Mouse (Mus musculus) embryonic facial prominence, embryonic 14.5 days (tissue): ENCODE results near the gene Gpatch1. TPM values are rescaled to one million over a fixed set of nuclear protein-coding genes. Genes with fewer than 3 reads are reported as not detected.

Experiments
- ATAC-seq: fragments of 200-750 bp; cut with Nextera tagmentation; 2 replicates; pipeline ENCODE4 v1.8.0; 2017; ENCODE audit warnings: low read depth, moderate number of reproducible peaks, moderate TSS enrichment
- DNase-seq: peaks from one replicate; pipeline ENCODE4 v3.0.0-alpha.2; 2015; ENCODE audit warnings: low spot score
- H3K27ac ChIP-seq: fragments of 300-500 bp; sonication (generic); replicated peaks from 2 replicates; pipeline ENCODE4 v1.5.1; 2014; ENCODE audit warnings: low read depth, mild to moderate bottlenecking, low read length, moderate library complexity
- H3K27me3 ChIP-seq: fragments of 300-500 bp; sonication (generic); replicated peaks from 2 replicates; pipeline ENCODE4 v1.6.1; 2014; ENCODE audit warnings: low read length; ENCODE audit not compliant: control insufficient read depth, insufficient read depth
- H3K36me3 ChIP-seq: fragments of 300-500 bp; sonication (generic); 2 replicates; pipeline ENCODE4 v1.6.1; 2014; ENCODE audit warnings: low read length, mixed read lengths; ENCODE audit not compliant: control insufficient read depth, insufficient read depth
- H3K4me1 ChIP-seq: fragments of 300-500 bp; sonication (generic); 2 replicates; pipeline ENCODE4 v1.6.1; 2014; ENCODE audit warnings: antibody characterized with exemption, low read length; ENCODE audit not compliant: control insufficient read depth, insufficient read depth
- H3K4me2 ChIP-seq: fragments of 300-500 bp; sonication (generic); 2 replicates; pipeline ENCODE4 v1.6.1; 2014; ENCODE audit warnings: low read depth, mild to moderate bottlenecking, low read length, moderate library complexity, mixed read lengths
- H3K4me3 ChIP-seq: fragments of 300-500 bp; sonication (generic); 2 replicates; pipeline ENCODE4 v1.5.1; 2014; ENCODE audit warnings: low read depth, mild to moderate bottlenecking, low read length
- H3K9ac ChIP-seq: fragments of 300-500 bp; sonication (generic); 2 replicates; pipeline ENCODE4 v1.6.1; 2014; ENCODE audit warnings: low read depth, mild to moderate bottlenecking, low read length, moderate library complexity, mixed read lengths
- H3K9me3 ChIP-seq: fragments of 300-500 bp; sonication (generic); 2 replicates; pipeline ENCODE4 v1.6.1; 2016; ENCODE audit warnings: low read length; ENCODE audit not compliant: control insufficient read depth
- WGBS: fragments of 180-500 bp; shearing (Covaris S2); extraction: QIAGEN DNeasy Blood & Tissue Kit; methylation state at CpG from one replicate; pipeline ENCODE4 v1.1.7; 2014; 5-methylcytosine and 5-hydroxymethylcytosine counted together
- polyA plus RNA-seq: library from polyadenylated mRNA; unstranded; fragments of >200 nt; fragmentation: Nextera tagmentation; extraction: Ambion mirVana; gene quantifications from 2 replicates; pipeline ENCODE4 v1.2.1, GENCODE M21; 2014

Gene Gpatch1
- polyA plus RNA-seq, 1 experiment from 2014 or later = 13.7 TPM

GRCm38 (mm10) chr7:35349886-35350684 lies 31.8 kb upstream of the Gpatch1 start:
- DNase-seq = no peak
- no peak overlapping the region for H3K9ac ChIP-seq
- H3K4me1 ChIP-seq = no peaks in the 10 kb centered on the region
- 85% methylated on average over 8 of the region's 8 CpGs for WGBS
- H3K27me3 ChIP-seq = no peaks in the 10 kb centered on the region
- no peak overlapping the region for H3K4me2 ChIP-seq
- no peak overlapping the region for H3K4me3 ChIP-seq
- H3K36me3 ChIP-seq = no peaks in the 10 kb centered on the region
- ATAC-seq = no peak
- H3K27ac ChIP-seq = no peak overlapping the region
- H3K9me3 ChIP-seq = no peaks in the 10 kb centered on the region

DNA sequence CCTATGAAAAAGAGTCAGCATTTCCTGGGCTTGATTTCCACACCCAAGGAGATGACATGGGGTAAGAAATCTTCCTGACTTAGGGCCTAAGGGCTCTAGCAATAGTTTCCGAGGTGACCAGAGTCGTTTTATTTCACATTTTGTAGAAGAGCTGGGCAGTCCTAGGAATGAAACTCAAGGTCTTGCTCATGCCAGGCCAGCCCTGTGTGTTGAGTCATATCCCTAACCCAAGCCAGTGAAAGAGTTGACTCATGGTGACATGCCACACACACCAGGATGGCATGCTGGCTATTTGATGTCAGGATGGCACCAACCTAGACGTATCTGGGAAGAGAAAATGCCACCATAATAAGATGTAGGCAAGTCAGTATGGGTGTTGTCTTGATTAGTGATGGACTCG lies 30.8 kb upstream of the Gpatch1 start:
- no peak for DNase-seq

GRCm38 (mm10) chr7:35347918-35348700 lies 29.9 kb upstream of the Gpatch1 start:
- Histone ChIP-seq H3K4me1 (no peaks in the 10 kb centered on the region), H3K4me3 (no peak overlapping the region), H3K4me2 (no peak overlapping the region), H3K36me3 (no peaks in the 10 kb centered on the region), H3K27me3 (no peaks in the 10 kb centered on the region), H3K27ac (no peak overlapping the region), H3K9ac (no peak overlapping the region), H3K9me3 (no peaks in the 10 kb centered on the region)
- WGBS = 70% methylated on average over 18 of the region's 18 CpGs
- ATAC-seq (no peak), DNase-seq (no peak)

More for the DNA sequence above, 30.8 kb upstream of the Gpatch1 start:
- WGBS = 84% methylated on average over 4 of the region's 4 CpGs
- no peaks in the 10 kb centered on the region for H3K4me1 ChIP-seq
- no peak overlapping the region for H3K4me2 ChIP-seq
- H3K27ac ChIP-seq = no peak overlapping the region
- no peak overlapping the region for H3K4me3 ChIP-seq
- H3K9me3 ChIP-seq = no peaks in the 10 kb centered on the region
- H3K9ac ChIP-seq = no peak overlapping the region
- no peaks in the 10 kb centered on the region for H3K36me3 ChIP-seq
- no peak for ATAC-seq
- H3K27me3 ChIP-seq = no peaks in the 10 kb centered on the region

- no peak overlapping the region for H3K27ac ChIP-seq
- no peak overlapping the region for H3K4me3 ChIP-seq
- 92% methylated on average over 5 of the region's 5 CpGs for WGBS
- H3K4me1 ChIP-seq = no peaks in the 10 kb centered on the region
- H3K27me3 ChIP-seq = no peaks in the 10 kb centered on the region
- H3K4me2 ChIP-seq = no peak overlapping the region
- H3K9me3 ChIP-seq = no peaks in the 10 kb centered on the region
- H3K36me3 ChIP-seq = no peaks in the 10 kb centered on the region
- no peak for DNase-seq
- no peak overlapping the region for H3K9ac ChIP-seq
- no peak for ATAC-seq
These were observed 26.6 kb upstream of the Gpatch1 start for GRCm38 (mm10) chr7:35344785-35345330.

- H3K4me1 ChIP-seq = no peaks in the 10 kb centered on the region
- H3K27ac ChIP-seq = no peak overlapping the region
- WGBS = 67% methylated on average over 4 of the region's 4 CpGs
- H3K27me3 ChIP-seq = no peaks in the 10 kb centered on the region
- no peak overlapping the region for H3K4me2 ChIP-seq
- no peaks in the 10 kb centered on the region for H3K36me3 ChIP-seq
- no peak overlapping the region for H3K4me3 ChIP-seq
- DNase-seq = no peak
- no peak overlapping the region for H3K9ac ChIP-seq
- no peaks in the 10 kb centered on the region for H3K9me3 ChIP-seq
- ATAC-seq = no peak
These were observed 24.3 kb upstream of the Gpatch1 start for GRCm38 (mm10) chr7:35342498-35342897.

- H3K4me3 ChIP-seq = no peak overlapping the region
- DNase-seq (peak; percentile 51), ATAC-seq (peak; percentile 77)
- WGBS = 73% methylated on average over 6 of the region's 6 CpGs
- H3K9ac ChIP-seq = no peak overlapping the region
- H3K9me3 ChIP-seq = no peaks in the 10 kb centered on the region
- peaks cover 7% of the 10 kb centered on the region; the same call in 1 of the 2 replicates for H3K27me3 ChIP-seq
- no peak overlapping the region; the same call in 1 of the 2 replicates for H3K27ac ChIP-seq
- no peaks in the 10 kb centered on the region for H3K4me1 ChIP-seq
- no peaks in the 10 kb centered on the region for H3K36me3 ChIP-seq
- no peak overlapping the region for H3K4me2 ChIP-seq
These were observed 23.0 kb upstream of the Gpatch1 start for GRCm38 (mm10) chr7:35341282-35341681.

DNA sequence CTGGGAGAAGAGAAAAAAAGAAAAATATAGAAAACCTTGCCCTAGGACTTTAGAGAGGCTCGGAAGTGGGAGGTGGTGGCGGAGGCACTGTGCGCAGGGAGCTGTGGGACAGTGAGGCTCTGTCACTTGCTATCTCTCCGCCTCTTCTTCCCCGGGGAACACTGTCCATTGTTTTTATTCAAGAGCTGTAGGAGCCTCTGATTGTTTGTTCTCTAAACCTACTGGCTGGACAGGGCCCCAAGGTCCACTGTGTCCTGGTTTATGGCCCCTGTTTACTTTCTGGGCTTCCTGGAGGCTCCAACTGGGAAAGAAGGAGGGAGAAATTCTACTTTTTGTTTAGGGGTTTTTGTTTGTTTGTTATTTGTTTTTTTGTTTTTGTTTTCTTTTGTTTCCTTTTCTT lies 22.0 kb upstream of the Gpatch1 start:
- H3K36me3 ChIP-seq = no peaks in the 10 kb centered on the region
- DNase-seq (peak; percentile 57), ATAC-seq (no peak)
- no peak overlapping the region for H3K4me3 ChIP-seq
- no peak overlapping the region for H3K4me2 ChIP-seq
- WGBS = 24% methylated on average over 5 of the region's 5 CpGs
- H3K9me3 ChIP-seq = no peaks in the 10 kb centered on the region
- peaks cover 14% of the 10 kb centered on the region for H3K27me3 ChIP-seq
- no peak overlapping the region for H3K9ac ChIP-seq
- 0 out of 2 replicates have a peak overlapping the region, but pooled peaks have one; percentile 19 for H3K27ac ChIP-seq
- H3K4me1 ChIP-seq = peaks cover under 1% of the 10 kb centered on the region; the same call in 1 of the 2 replicates

- H3K9ac ChIP-seq = peak overlapping the region; percentile 64
- ATAC-seq = peak; percentile 5; the same call in 1 of the 2 replicates
- under 1% methylated on average over 39 of the region's 51 CpGs for WGBS
- H3K27ac ChIP-seq = peak overlapping the region; percentile 33; the same call in 1 of the 2 replicates
- H3K4me1 ChIP-seq = peaks cover 8% of the 10 kb centered on the region
- peaks cover 29% of the 10 kb centered on the region for H3K27me3 ChIP-seq
- no peaks in the 10 kb centered on the region for H3K36me3 ChIP-seq
- peak; percentile 60 for DNase-seq
- peak overlapping the region; percentile 58 for H3K4me3 ChIP-seq
- no peaks in the 10 kb centered on the region for H3K9me3 ChIP-seq
- H3K4me2 ChIP-seq = peak overlapping the region; percentile 89
These were observed 16.6 kb upstream of the Gpatch1 start for GRCm38 (mm10) chr7:35334527-35335452.
